Mouse (Mus musculus) retina, postnatal 7 days (tissue): ENCODE results near the gene Milr1.
"Not testable (repeated sequence)": the region's sequence is repeated elsewhere in the genome, so short reads cannot be mapped to it uniquely, and the experiment has no call there.

ENCODE experiments used
- DNase-seq: peaks from one replicate; pipeline ENCODE4 v3.0.0-alpha.2; 2012; ENCODE audit warnings: low read depth, low spot score

Milr1 gene

GRCm38 (mm10) chr11:106776960-106777359 lies 25.9 kb downstream of the Milr1 start:
- DNase-seq = no peak

- no peak for DNase-seq
Measured at GRCm38 (mm10) chr11:106777395-106777794, 26.4 kb downstream of the Milr1 start.

GRCm38 (mm10) chr11:106778132-106778531 lies 27.1 kb downstream of the Milr1 start:
- no peak for DNase-seq

- DNase-seq = no peak
Measured at GRCm38 (mm10) chr11:106778589-106779387, 27.8 kb downstream of the Milr1 start.

GRCm38 (mm10) chr11:106779388-106780088 lies 28.5 kb downstream of the Milr1 start, which contains the start of gene Polg2:
Gene Polg2, minus strand, starts transcription at chr11:106779537.
- peak; percentile 81 for DNase-seq

GRCm38 (mm10) chr11:106780089-106780425 lies 29.0 kb downstream of the Milr1 start:
- no peak for DNase-seq

- DNase-seq = no peak
Measured at GRCm38 (mm10) chr11:106780590-106781220, 29.7 kb downstream of the Milr1 start.

- DNase-seq = not testable (repeated sequence)
Measured at GRCm38 (mm10) chr11:106782271-106782670, 31.2 kb downstream of the Milr1 start.

GRCm38 (mm10) chr11:106782841-106783764 lies 32.1 kb downstream of the Milr1 start:
- DNase-seq = no peak

GRCm38 (mm10) chr11:106784476-106784875 lies 33.5 kb downstream of the Milr1 start:
- DNase-seq = no peak

- no peak for DNase-seq
Measured at GRCm38 (mm10) chr11:106785043-106785442, 34.0 kb downstream of the Milr1 start.

- DNase-seq = peak; percentile 82
Measured at GRCm38 (mm10) chr11:106787131-106788025, 36.4 kb downstream of the Milr1 start.

GRCm38 (mm10) chr11:106788026-106788774 lies 37.2 kb downstream of the Milr1 start:
- peak; percentile 97 for DNase-seq

- peak; percentile 96 for DNase-seq
Measured at GRCm38 (mm10) chr11:106788775-106789459, 37.9 kb downstream of the Milr1 start, which contains the start of the genes Ddx5 and Cep95. Gene Ddx5, minus strand, starts transcription at chr11:106789185. Gene Cep95, plus strand, starts transcription at chr11:106789252.

- DNase-seq = no peak
Measured at GRCm38 (mm10) chr11:106789649-106790048, 38.6 kb downstream of the Milr1 start.

- DNase-seq = no peak
Measured at GRCm38 (mm10) chr11:106793846-106794245, 42.8 kb downstream of the Milr1 start.

- DNase-seq = no peak
Measured at GRCm38 (mm10) chr11:106795679-106796078, 44.7 kb downstream of the Milr1 start.

GRCm38 (mm10) chr11:106802069-106802627 lies 51.1 kb downstream of the Milr1 start:
- DNase-seq = no peak
